Mouse (Mus musculus) olfactory bulb, adult 2 months (tissue): ENCODE measurements around the gene Nudt1.

Source experiments
- CTCF ChIP-seq: fragments of 200-500 bp; IDR thresholded peaks from 2 replicates; pipeline ENCODE4 v1.5.1; 2012; ENCODE audit warnings: low read depth, mild to moderate bottlenecking, low read length, moderate library complexity; ENCODE audit not compliant: insufficient read depth
- POLR2A ChIP-seq: fragments of 200-500 bp; IDR thresholded peaks from 2 replicates; pipeline ENCODE4 v1.6.1; 2012; ENCODE audit warnings: mild to moderate bottlenecking, low read depth, low read length, moderate library complexity; ENCODE audit not compliant: insufficient read depth

- TF ChIP-seq CTCF: no peak
- TF ChIP-seq POLR2A: no peak
Measured at GRCm38 (mm10) chr5:140289161-140289560, 32.3 kb upstream of the Nudt1 start.
